Mouse (Mus musculus) heart, embryonic 15.5 days (tissue): ENCODE data around the gene AI597479. TPM values are rescaled to one million over a fixed set of nuclear protein-coding genes. Genes with fewer than 3 reads are reported as not detected.

ENCODE experiments used
- ATAC-seq: fragments of 200-750 bp; cut with Nextera tagmentation; replicated peaks from 2 replicates; pipeline ENCODE4 v1.8.0; 2017; ENCODE audit warnings: low read depth, moderate TSS enrichment; ENCODE audit not compliant: insufficient number of reproducible peaks, insufficient read depth, low FRiP score
- H3K27ac ChIP-seq: fragments of 300-500 bp; sonication (generic); 2 replicates; pipeline ENCODE4 v1.5.1; 2015; ENCODE audit warnings: mild to moderate bottlenecking, inconsistent platforms
- H3K27me3 ChIP-seq: fragments of 300-500 bp; sonication (generic); 2 replicates; pipeline ENCODE4 v1.6.1; 2015; ENCODE audit warnings: inconsistent platforms
- H3K36me3 ChIP-seq: fragments of 300-500 bp; sonication (generic); 2 replicates; pipeline ENCODE4 v1.6.1; 2015; ENCODE audit warnings: mild to moderate bottlenecking, inconsistent platforms
- H3K4me1 ChIP-seq: fragments of 300-500 bp; sonication (generic); replicated peaks from 2 replicates; pipeline ENCODE4 v1.6.1; 2015; ENCODE audit warnings: inconsistent platforms
- H3K4me2 ChIP-seq: fragments of 300-500 bp; sonication (generic); 2 replicates; pipeline ENCODE4 v1.6.1; 2015; ENCODE audit warnings: inconsistent platforms, mild to moderate bottlenecking, moderate library complexity
- H3K4me3 ChIP-seq: fragments of 300-500 bp; sonication (generic); 2 replicates; pipeline ENCODE4 v1.5.1; 2015; ENCODE audit warnings: mild to moderate bottlenecking, inconsistent platforms
- H3K9ac ChIP-seq: fragments of 300-500 bp; sonication (generic); 2 replicates; pipeline ENCODE4 v1.6.1; 2015; ENCODE audit warnings: mild to moderate bottlenecking, inconsistent platforms
- H3K9me3 ChIP-seq: fragments of 300-500 bp; sonication (generic); replicated peaks from 2 replicates; pipeline ENCODE4 v1.6.1; 2016; ENCODE audit warnings: inconsistent platforms
- WGBS: fragments of 180-500 bp; shearing (Covaris S2); methylation state at CpG from one replicate; pipeline ENCODE4 v1.1.7; 2015; ENCODE audit warnings: mixed read lengths; 5-methylcytosine and 5-hydroxymethylcytosine counted together
- polyA plus RNA-seq: library from polyadenylated mRNA; unstranded; fragments of >200 nt; fragmentation: Nextera tagmentation; extraction: Ambion mirVana; gene quantifications from 2 replicates; pipeline ENCODE4 v1.2.1, GENCODE M21; 2015

Gene AI597479
- 20.0 and 22.6 TPM in 2 replicates for polyA plus RNA-seq

DNA sequence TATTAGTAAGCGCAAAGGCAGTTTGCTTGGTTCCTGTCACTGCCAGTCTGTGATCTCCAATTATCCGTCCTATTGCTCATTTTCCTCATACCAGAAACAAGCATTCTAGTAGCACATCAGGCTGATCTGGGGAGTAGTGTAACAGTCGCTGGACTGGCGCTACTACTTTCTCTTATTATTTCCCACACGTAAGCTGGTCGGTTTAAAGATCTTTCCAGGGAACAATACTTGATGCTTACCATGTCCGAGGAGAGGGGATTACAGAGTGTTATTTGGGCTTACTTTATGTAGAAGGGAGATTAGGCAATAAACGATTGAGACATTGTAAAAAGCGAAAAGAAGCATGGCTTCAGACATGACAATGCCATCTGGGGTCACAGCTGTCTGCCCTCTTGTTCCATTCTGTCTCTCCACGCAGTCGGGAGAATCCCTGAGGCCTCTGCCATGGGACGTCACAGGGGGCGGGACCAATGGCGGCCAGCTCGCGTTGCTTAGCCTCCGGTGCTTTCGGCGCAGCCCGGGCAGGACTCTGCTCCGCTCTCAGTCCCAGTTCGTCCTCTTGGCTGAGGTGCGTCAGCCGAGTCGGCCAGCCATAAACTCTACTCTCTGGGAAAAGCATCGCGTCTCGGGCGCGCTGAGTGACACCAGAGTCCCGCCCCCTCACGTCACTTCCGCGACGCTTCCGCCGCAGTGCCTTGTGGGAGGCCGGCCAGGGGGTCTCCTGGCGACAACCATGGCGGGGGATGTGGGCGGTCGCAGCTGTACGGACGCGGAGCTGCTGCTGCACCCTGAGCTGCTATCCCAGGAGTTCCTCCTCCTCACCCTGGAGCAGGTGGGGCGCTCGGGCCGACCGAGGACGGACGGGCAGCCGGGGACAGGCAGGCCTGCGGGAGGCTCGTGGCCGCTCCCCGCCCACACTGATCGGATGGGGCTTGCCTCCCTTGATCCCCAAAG, at the start of gene AI597479, which contains the start of gene Tgfbrap1:
Gene AI597479, plus strand, starts transcription at position 680 of the 954 bp plus-strand sequence.
Gene Tgfbrap1, minus strand, starts transcription at position 607 of the 954 bp plus-strand sequence.
- Histone ChIP-seq H3K27ac (peak within 1 kb of the TSS; percentile 100), H3K9me3 (no peaks in the 10 kb centered on the region), H3K27me3 (no peaks in the 10 kb centered on the region), H3K4me3 (peak within 1 kb of the TSS; percentile 95), H3K36me3 (peaks cover 24% of the 10 kb centered on the region), H3K9ac (peak within 1 kb of the TSS; percentile 93), H3K4me2 (peak within 1 kb of the TSS; percentile 87), H3K4me1 (peaks cover 12% of the 10 kb centered on the region)
- peak; percentile 97 for ATAC-seq
- WGBS = under 1% methylated on average over 57 of the region's 57 CpGs

DNA sequence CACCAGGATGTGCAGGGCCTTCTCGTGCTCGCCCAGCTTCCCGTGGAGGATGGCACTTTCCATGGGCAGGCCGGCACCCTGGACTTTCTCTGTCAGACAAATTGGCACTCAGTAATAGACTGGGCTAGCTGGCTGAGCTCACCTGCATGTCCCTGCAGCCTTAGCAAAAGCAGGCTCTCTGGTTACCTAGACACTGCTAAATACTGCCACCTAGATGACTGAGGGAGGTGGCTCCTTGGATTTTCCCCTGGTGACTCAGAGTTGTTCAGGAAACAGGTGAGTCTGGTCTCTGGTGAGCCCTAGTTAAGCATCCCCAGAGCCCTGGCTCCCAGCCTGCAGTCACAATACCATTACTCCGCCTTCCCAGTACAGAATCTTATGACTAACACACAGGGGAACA, 46.6 kb upstream of the AI597479 start:
- whole genome bisulfite sequencing = 89% methylated on average over 5 of the region's 5 CpGs
- Histone ChIP-seq H3K4me1 (no peaks in the 10 kb centered on the region), H3K27me3 (no peaks in the 10 kb centered on the region), H3K4me3 (no peak overlapping the region), H3K36me3 (peaks cover 29% of the 10 kb centered on the region; the same call in 1 of the 2 replicates), H3K9me3 (no peaks in the 10 kb centered on the region), H3K9ac (no peak overlapping the region), H3K4me2 (no peak overlapping the region), H3K27ac (no peak overlapping the region)
- ATAC-seq = no peak

DNA sequence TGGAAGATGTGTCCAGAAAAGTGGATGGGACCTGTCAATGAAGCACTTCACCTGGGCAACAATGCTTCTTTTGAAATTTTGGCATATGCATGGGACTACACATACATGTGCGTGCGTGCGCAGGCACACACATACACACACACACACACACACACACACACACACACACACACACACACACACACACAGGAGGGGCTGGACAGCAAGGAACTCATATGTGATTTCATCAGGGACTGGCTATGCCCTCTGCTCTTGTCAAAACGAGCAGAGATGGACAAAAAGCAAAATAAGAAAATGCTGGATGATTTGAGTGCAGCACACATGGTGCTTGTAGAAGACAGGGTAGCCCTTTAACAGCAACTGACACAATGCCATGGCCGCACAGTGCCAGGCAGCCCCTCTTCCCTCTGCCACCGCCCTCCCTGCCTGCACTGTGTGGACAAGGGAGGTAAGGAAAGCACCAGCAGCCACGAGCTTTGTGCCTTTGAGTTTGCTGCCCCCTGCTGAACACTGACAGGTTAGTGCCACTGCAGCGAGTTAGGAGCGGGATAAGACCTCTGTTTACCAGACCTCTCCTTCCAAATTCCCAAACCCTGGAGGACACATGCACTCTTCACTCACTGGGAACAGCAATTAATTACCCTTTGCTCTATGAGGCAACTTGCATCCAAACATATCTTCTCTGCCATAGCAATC, 32.7 kb upstream of the AI597479 start:
- no peaks in the 10 kb centered on the region for H3K9me3 ChIP-seq
- H3K9ac ChIP-seq = no peak overlapping the region
- peaks cover 18% of the 10 kb centered on the region for H3K36me3 ChIP-seq
- H3K4me2 ChIP-seq = no peak overlapping the region
- H3K4me1 ChIP-seq = no peaks in the 10 kb centered on the region
- WGBS = 53% methylated on average over 9 of the region's 9 CpGs
- no peak overlapping the region for H3K4me3 ChIP-seq
- ATAC-seq = peak; percentile 53
- no peak overlapping the region for H3K27ac ChIP-seq
- H3K27me3 ChIP-seq = no peaks in the 10 kb centered on the region

DNA sequence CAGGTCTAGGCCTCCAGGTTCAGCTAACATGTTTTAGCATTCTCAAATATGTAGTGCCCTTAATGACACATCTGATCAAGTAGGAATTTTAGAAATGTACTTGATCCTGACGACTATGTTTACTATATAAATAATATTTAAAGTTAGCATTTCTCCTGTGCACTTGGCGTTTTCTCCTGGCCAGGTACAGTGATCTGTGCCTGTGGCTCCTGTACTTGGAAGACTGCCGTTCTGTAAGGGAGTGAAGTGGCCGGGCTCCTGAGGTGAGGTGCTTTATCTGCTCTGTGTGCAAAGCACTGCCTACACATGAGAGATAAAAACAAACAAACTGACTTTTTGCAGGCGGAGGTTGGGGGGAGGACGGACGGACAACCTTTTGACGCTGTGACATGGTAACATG, 31.9 kb upstream of the AI597479 start:
- Histone ChIP-seq H3K27ac (no peak overlapping the region), H3K4me3 (no peak overlapping the region), H3K9me3 (no peaks in the 10 kb centered on the region), H3K4me2 (no peak overlapping the region), H3K4me1 (no peaks in the 10 kb centered on the region), H3K27me3 (no peaks in the 10 kb centered on the region), H3K9ac (no peak overlapping the region), H3K36me3 (peaks cover 18% of the 10 kb centered on the region)
- WGBS = 80% methylated on average over 8 of the region's 8 CpGs
- no peak for ATAC-seq

DNA sequence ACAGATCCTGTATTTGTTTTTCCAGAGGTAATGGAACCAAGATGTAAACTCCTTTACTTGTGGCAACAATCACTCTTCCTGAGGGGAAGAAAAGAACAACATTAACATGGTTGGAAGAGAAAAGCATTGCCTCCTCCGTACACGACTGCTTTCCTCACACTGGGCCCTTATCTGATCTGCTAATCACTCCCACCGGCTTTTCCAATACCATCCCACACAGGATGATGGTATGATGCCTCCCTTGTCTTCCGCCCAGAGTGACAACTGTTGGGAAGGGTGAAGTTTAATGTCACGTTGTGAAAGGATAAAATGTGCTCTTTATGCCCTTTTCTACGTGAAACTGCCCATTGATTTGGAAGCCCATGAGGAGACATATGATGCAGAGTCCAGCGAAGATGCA, 31.0 kb upstream of the AI597479 start:
- Histone ChIP-seq H3K27me3 (no peaks in the 10 kb centered on the region), H3K9me3 (no peaks in the 10 kb centered on the region), H3K4me2 (no peak overlapping the region), H3K4me3 (no peak overlapping the region), H3K27ac (no peak overlapping the region), H3K4me1 (no peaks in the 10 kb centered on the region), H3K9ac (no peak overlapping the region), H3K36me3 (peaks cover 18% of the 10 kb centered on the region)
- WGBS = 62% methylated on average over 7 of the region's 7 CpGs
- no peak for ATAC-seq

DNA sequence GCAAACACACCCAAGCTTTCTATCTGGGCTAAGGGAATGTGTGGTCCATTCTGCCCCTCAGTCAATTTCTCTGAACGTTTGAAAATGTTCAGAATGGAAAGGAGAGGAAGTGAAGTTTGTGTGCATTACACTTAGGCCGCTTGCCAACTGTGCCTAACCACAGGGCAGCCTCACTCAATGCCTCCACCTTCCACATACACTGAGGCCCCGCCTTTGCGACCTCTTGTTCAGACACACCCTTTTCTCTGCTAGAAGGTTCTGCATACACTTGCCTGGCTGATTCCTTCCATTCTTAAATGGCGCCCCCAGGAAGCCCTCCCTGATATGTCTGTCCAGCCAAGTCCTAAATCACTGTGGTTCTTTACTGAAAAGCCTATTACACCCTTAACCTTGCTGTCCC, 27.8 kb upstream of the AI597479 start:
- H3K4me1 ChIP-seq = no peaks in the 10 kb centered on the region
- H3K4me3 ChIP-seq = no peak overlapping the region
- WGBS = 72% methylated on average over 5 of the region's 5 CpGs
- no peak for ATAC-seq
- H3K9me3 ChIP-seq = no peaks in the 10 kb centered on the region
- peaks cover 23% of the 10 kb centered on the region for H3K36me3 ChIP-seq
- no peaks in the 10 kb centered on the region for H3K27me3 ChIP-seq
- H3K27ac ChIP-seq = no peak overlapping the region
- no peak overlapping the region for H3K4me2 ChIP-seq
- H3K9ac ChIP-seq = no peak overlapping the region

DNA sequence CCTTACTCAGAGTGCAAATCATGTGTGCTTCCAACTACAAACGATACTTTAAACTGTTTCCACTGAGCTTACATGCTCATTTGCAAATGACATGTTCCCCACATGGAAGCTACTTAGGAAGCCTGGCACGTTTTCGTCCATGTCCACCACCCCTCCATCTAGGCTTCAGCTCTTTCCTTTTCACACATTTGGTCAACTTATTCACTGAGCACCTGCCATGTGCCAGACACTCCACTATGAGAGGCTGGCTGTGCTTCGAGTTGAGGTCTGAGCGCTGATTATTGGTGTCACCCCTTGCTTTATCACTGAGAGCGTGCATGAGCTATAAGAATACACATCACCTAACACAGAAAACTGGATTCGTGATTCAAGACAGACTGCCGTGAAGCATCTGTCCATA, 26.5 kb upstream of the AI597479 start:
- H3K27me3 ChIP-seq = no peaks in the 10 kb centered on the region
- 88% methylated on average over 8 of the region's 8 CpGs for WGBS
- no peak overlapping the region for H3K4me2 ChIP-seq
- H3K36me3 ChIP-seq = peaks cover 18% of the 10 kb centered on the region
- H3K27ac ChIP-seq = no peak overlapping the region
- no peak for ATAC-seq
- H3K9me3 ChIP-seq = no peaks in the 10 kb centered on the region
- no peak overlapping the region for H3K9ac ChIP-seq
- H3K4me1 ChIP-seq = no peaks in the 10 kb centered on the region
- H3K4me3 ChIP-seq = no peak overlapping the region

DNA sequence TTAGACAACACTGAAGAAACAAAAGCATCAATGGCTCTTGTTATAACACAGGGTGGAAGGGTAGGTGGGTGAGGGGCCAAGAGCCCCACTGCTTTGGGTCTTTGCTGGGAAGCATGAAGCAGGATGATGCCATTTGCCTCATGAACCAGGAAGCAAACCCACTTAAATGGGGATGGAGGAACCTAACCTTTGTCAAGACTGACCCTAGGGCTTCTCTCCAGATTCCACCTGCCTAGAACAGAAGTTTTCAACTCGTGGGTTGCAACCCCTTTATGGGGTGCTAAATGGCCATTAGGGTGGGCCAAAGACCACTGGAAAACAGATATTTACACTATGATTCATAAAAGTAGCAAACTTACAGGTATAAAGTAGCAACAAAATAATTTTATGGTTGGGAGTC, 25.9 kb upstream of the AI597479 start:
- ATAC-seq = no peak
- Histone ChIP-seq H3K9me3 (no peaks in the 10 kb centered on the region), H3K9ac (no peak overlapping the region), H3K4me1 (no peaks in the 10 kb centered on the region), H3K27me3 (no peaks in the 10 kb centered on the region), H3K4me2 (no peak overlapping the region), H3K4me3 (no peak overlapping the region), H3K36me3 (peaks cover 14% of the 10 kb centered on the region; the same call in 1 of the 2 replicates), H3K27ac (no peak overlapping the region)
- WGBS = 69% methylated on average over 1 of the region's 1 CpGs

DNA sequence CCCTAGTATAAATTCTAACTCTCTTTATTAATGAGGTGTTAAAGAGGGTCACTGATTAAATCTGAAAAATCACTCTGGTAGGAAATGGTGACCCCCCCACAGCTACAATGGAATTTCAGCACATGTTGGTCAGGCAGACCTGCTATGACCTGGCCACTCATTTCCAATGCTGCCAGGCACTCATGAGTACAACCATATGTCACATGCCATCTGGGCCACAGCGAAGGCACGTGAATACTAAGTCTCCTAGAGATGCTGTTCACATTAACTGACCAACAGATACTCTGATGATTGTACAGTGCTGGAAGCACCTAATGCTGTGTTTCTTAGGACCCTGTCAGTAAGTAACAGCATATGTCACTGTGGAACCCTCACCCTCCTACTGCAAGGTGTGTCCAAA, 23.7 kb upstream of the AI597479 start:
- peaks cover 14% of the 10 kb centered on the region; the same call in 1 of the 2 replicates for H3K36me3 ChIP-seq
- no peaks in the 10 kb centered on the region for H3K4me1 ChIP-seq
- WGBS = 94% methylated on average over 2 of the region's 2 CpGs
- H3K9ac ChIP-seq = no peak overlapping the region
- H3K4me3 ChIP-seq = no peak overlapping the region
- no peaks in the 10 kb centered on the region for H3K9me3 ChIP-seq
- H3K4me2 ChIP-seq = no peak overlapping the region
- no peak overlapping the region for H3K27ac ChIP-seq
- H3K27me3 ChIP-seq = no peaks in the 10 kb centered on the region
- no peak for ATAC-seq

DNA sequence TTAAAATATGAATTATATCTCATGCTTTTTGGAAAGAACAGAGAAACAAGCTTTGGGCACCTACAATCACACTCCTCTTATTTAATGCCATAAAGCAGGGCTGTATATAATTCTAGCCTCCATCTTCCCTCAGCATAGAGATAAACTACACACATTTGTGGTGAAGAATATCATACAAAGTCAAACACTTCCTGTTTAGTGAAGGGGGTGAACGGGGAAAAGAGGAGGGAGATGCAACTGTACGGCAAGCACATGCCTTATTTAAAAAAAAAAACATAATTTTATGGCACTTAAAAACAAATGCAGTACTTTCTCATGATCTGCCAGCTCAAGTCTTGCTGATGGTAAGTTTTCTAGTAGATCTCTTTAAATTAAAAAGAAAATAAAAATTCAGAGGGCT, 20.4 kb upstream of the AI597479 start:
- Histone ChIP-seq H3K27ac (no peak overlapping the region), H3K9ac (no peak overlapping the region), H3K4me2 (no peak overlapping the region), H3K36me3 (peaks cover 14% of the 10 kb centered on the region; the same call in 1 of the 2 replicates), H3K4me1 (no peaks in the 10 kb centered on the region), H3K4me3 (no peak overlapping the region), H3K27me3 (no peaks in the 10 kb centered on the region), H3K9me3 (no peaks in the 10 kb centered on the region)
- no peak for ATAC-seq
- WGBS = 67% methylated on average over 2 of the region's 2 CpGs

DNA sequence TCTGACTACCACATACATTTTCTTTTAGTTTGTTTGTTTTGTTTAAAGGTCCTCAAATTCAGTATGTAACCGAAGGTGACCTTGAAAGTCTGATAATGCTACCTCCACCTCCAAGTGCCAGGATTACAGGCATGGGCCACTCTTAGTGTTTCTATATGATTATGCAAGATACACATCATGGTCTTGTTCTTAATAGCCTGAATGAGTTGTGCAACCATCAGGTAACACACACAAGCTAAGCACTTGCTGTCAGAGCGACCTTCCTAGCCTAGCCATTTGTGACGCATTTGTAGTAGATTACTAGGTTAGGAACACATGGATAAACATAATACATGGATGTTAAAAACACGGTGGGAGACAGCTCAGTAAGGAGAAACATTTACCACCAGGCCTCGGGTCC, 15.6 kb upstream of the AI597479 start:
- Histone ChIP-seq H3K4me1 (no peaks in the 10 kb centered on the region), H3K4me3 (no peak overlapping the region), H3K4me2 (no peak overlapping the region), H3K9ac (no peak overlapping the region), H3K27me3 (no peaks in the 10 kb centered on the region), H3K27ac (no peak overlapping the region), H3K9me3 (no peaks in the 10 kb centered on the region), H3K36me3 (no peaks in the 10 kb centered on the region)
- 84% methylated on average over 5 of the region's 5 CpGs for WGBS
- ATAC-seq = no peak
